Mouse (Mus musculus) lung, adult 2 months (tissue): ENCODE data around the gene B3galt5.

Experiments
- CTCF ChIP-seq: fragments of 200-500 bp; IDR thresholded peaks from 2 replicates; pipeline ENCODE4 v1.5.1; 2011; ENCODE audit warnings: mild to moderate bottlenecking, low read length, control low read depth; ENCODE audit not compliant: insufficient read depth
- POLR2A ChIP-seq: fragments of 200-500 bp; IDR thresholded peaks from 2 replicates; pipeline ENCODE4 v1.6.1; 2011; ENCODE audit warnings: low read depth, mild to moderate bottlenecking, control low read depth, low read length, borderline replicate concordance; ENCODE audit errors: extremely low read depth

DNA sequence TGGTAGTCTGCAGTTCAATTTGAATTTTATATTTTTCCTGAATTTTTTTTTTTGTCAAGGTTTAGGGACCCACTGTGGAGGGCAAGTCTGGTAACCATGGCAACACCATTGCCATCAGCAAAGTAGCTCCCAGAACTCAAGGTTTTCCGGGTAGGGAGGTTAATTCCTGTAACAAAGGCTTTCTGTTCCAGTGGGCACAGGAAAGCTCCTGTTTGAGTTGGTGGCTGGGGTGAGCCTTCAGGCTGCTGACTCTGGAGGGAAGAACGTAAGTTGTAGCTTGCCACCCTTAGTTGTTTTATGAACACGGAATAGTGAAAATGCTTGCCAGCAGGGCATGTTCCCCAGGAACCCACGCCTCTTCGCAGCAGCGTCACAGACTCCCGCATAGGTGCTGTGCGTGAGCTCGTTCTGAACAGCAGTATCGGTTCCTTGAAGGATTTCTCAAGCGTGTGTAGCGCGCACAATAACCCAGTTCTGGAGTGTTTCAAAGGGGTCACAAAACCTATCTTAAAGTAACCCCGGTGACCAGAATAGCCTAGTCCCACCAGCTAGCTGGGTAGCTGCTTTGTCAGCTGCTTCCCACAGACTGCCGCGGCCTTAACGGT is at the start of gene B3galt5:
- TF ChIP-seq CTCF = no peak
- no peak for TF ChIP-seq POLR2A
